Mouse (Mus musculus) cerebellum, postnatal 4 days (tissue): ENCODE results near the gene Stk33.

Source experiments
- DNase-seq, 2 experiments: peaks; one replicate each; pipeline ENCODE4 v3.0.0; 2022; ENCODE audit warnings: low spot score in 2 of 2, mixed read lengths in 1 of 2

The Stk33 gene

GRCm38 (mm10) chr7:109357877-109358276 is 81.0 kb downstream of the Stk33 start:
- DNase-seq: no peak

GRCm38 (mm10) chr7:109347241-109347640 is 91.6 kb downstream of the Stk33 start:
- DNase-seq: no peak

- DNase-seq: no peak
These were observed 107.2 kb downstream of the Stk33 start for GRCm38 (mm10) chr7:109331722-109332121.

- no peak for DNase-seq
These were observed 110.1 kb downstream of the Stk33 start for GRCm38 (mm10) chr7:109328772-109329171.

GRCm38 (mm10) chr7:109326813-109327212 is 112.1 kb downstream of the Stk33 start:
- DNase-seq: peak in 1 of 2 experiments; percentile 30

GRCm38 (mm10) chr7:109325731-109326130 is 113.2 kb downstream of the Stk33 start:
- no peak for DNase-seq

GRCm38 (mm10) chr7:109325169-109325568 is 113.7 kb downstream of the Stk33 start:
- no peak for DNase-seq

GRCm38 (mm10) chr7:109309506-109309905 is 129.4 kb downstream of the Stk33 start:
- no peak for DNase-seq

- no peak for DNase-seq
These were observed 143.1 kb downstream of the Stk33 start for GRCm38 (mm10) chr7:109295807-109296206.

GRCm38 (mm10) chr7:109295351-109295750 is 143.5 kb downstream of the Stk33 start:
- DNase-seq: no peak

GRCm38 (mm10) chr7:109290501-109290900 is 148.4 kb downstream of the Stk33 start:
- DNase-seq: no peak

GRCm38 (mm10) chr7:109289106-109289505 is 149.8 kb downstream of the Stk33 start:
- no peak for DNase-seq

- DNase-seq: no peak
These were observed 156.8 kb downstream of the Stk33 start for GRCm38 (mm10) chr7:109282106-109282505.

- peak in 1 of 2 experiments; percentile 14 for DNase-seq
These were observed 162.3 kb downstream of the Stk33 start for GRCm38 (mm10) chr7:109276622-109277021.

- no peak for DNase-seq
These were observed 163.0 kb downstream of the Stk33 start for GRCm38 (mm10) chr7:109275901-109276300.

GRCm38 (mm10) chr7:109275151-109275550 is 163.7 kb downstream of the Stk33 start:
- no peak for DNase-seq

- DNase-seq: no peak
These were observed 164.6 kb downstream of the Stk33 start for GRCm38 (mm10) chr7:109274289-109274688.

- DNase-seq: peak in 1 of 2 experiments; percentile 12
These were observed 169.8 kb downstream of the Stk33 start for GRCm38 (mm10) chr7:109269046-109269445.

- DNase-seq: no peak
These were observed 171.5 kb downstream of the Stk33 start for GRCm38 (mm10) chr7:109267370-109267769.

- no peak for DNase-seq
These were observed 172.7 kb downstream of the Stk33 start for GRCm38 (mm10) chr7:109266181-109266580.

GRCm38 (mm10) chr7:109265606-109266005 is 173.3 kb downstream of the Stk33 start:
- DNase-seq: no peak

- DNase-seq: peak in 1 of 2 experiments; percentile 55
These were observed 183.2 kb downstream of the Stk33 start for GRCm38 (mm10) chr7:109255506-109256352.

GRCm38 (mm10) chr7:109251418-109251817 is 187.5 kb downstream of the Stk33 start:
- no peak for DNase-seq
